Mouse (Mus musculus) midbrain, postnatal 0 days (tissue): ENCODE data around the gene 1700023F06Rik. TPM values are rescaled to one million over a fixed set of nuclear protein-coding genes. Genes with fewer than 3 reads are reported as not detected.
A peak's percentile ranks its signal among the peaks of the same experiment; 100 is the strongest.

ENCODE experiments used
- ATAC-seq: fragments of 200-750 bp; cut with Nextera tagmentation; 2 replicates; pipeline ENCODE4 v1.8.0; 2017; ENCODE audit warnings: moderate number of reproducible peaks, mild to moderate bottlenecking, moderate TSS enrichment, moderate library complexity; ENCODE audit not compliant: low FRiP score
- DNase-seq: peaks from one replicate; pipeline ENCODE4 v3.0.0-alpha.2; 2015; ENCODE audit warnings: low spot score
- H3K27ac ChIP-seq: fragments of 300-500 bp; sonication (generic); 2 replicates; pipeline ENCODE4 v1.5.1; 2014; ENCODE audit warnings: low read depth, mild to moderate bottlenecking, low read length, mixed read lengths
- H3K27me3 ChIP-seq: fragments of 300-500 bp; sonication (generic); 2 replicates; pipeline ENCODE4 v1.6.1; 2014; ENCODE audit warnings: low read length, control low read depth, mixed read lengths; ENCODE audit not compliant: insufficient read depth
- H3K36me3 ChIP-seq: fragments of 300-500 bp; sonication (generic); 2 replicates; pipeline ENCODE4 v1.6.1; 2014; ENCODE audit warnings: low read length, control low read depth, mixed read lengths; ENCODE audit not compliant: insufficient read depth
- H3K4me1 ChIP-seq: fragments of 300-500 bp; sonication (generic); 2 replicates; pipeline ENCODE4 v1.6.1; 2014; ENCODE audit warnings: mild to moderate bottlenecking, control low read depth, antibody characterized with exemption, low read length, mixed read lengths; ENCODE audit not compliant: insufficient read depth
- H3K4me2 ChIP-seq: fragments of 300-500 bp; sonication (generic); 2 replicates; pipeline ENCODE4 v1.6.1; 2014; ENCODE audit warnings: low read depth, mild to moderate bottlenecking, low read length, mixed read lengths; ENCODE audit not compliant: poor library complexity, severe bottlenecking
- H3K4me3 ChIP-seq: fragments of 300-500 bp; sonication (generic); 2 replicates; pipeline ENCODE4 v1.5.1; 2014; ENCODE audit warnings: low read depth, mild to moderate bottlenecking, low read length, moderate library complexity
- H3K9ac ChIP-seq: fragments of 300-500 bp; sonication (generic); replicated peaks from 2 replicates; pipeline ENCODE4 v1.6.1; 2014; ENCODE audit warnings: mild to moderate bottlenecking, low read length, moderate library complexity, mixed read lengths; ENCODE audit not compliant: poor library complexity, severe bottlenecking
- H3K9me3 ChIP-seq: fragments of 300-500 bp; sonication (generic); 2 replicates; pipeline ENCODE4 v1.6.1; 2016; ENCODE audit warnings: low read length, control low read depth
- CTCF ChIP-seq: IDR thresholded peaks from 2 replicates; pipeline ENCODE4 v1.5.1; 2016; ENCODE audit warnings: antibody characterized with exemption, mild to moderate bottlenecking
- WGBS: fragments of 180-500 bp; shearing (Covaris S2); extraction: QIAGEN DNeasy Blood & Tissue Kit; methylation state at CpG from one replicate; pipeline ENCODE4 v1.1.7; 2014; 5-methylcytosine and 5-hydroxymethylcytosine counted together
- polyA plus RNA-seq: library from polyadenylated mRNA; unstranded; fragments of >200 nt; fragmentation: Nextera tagmentation; extraction: Ambion mirVana; gene quantifications from 2 replicates; pipeline ENCODE4 v1.2.1, GENCODE M21; 2015
- total RNA-seq: library from RNA; depleted of rRNA; stranded (reverse); fragments of >200 nt; gene quantifications from 2 replicates; pipeline ENCODE4 v1.2.3, GENCODE M21; 2014

1700023F06Rik gene
- total and polyA plus RNA-seq, 2 experiments from 2014 or later = 4.9 TPM; not detected in 1

- TF ChIP-seq CTCF = no peak
- H3K9ac ChIP-seq = no peak overlapping the region
- WGBS = 12% methylated on average over 15 of the region's 16 CpGs
Measured at GRCm38 (mm10) chr11:103198339-103198738, 10.0 kb downstream of the 1700023F06Rik start.

GRCm38 (mm10) chr11:103197340-103197739 is 11.0 kb downstream of the 1700023F06Rik start:
- peaks cover 22% of the 10 kb centered on the region for H3K27me3 ChIP-seq
- 93% methylated on average over 4 of the region's 4 CpGs for WGBS
- no peak overlapping the region for H3K9ac ChIP-seq
- ATAC-seq (no peak), DNase-seq (no peak)
- no peaks in the 10 kb centered on the region for H3K9me3 ChIP-seq
- no peak overlapping the region for H3K27ac ChIP-seq
- H3K4me2 ChIP-seq = no peak overlapping the region
- H3K36me3 ChIP-seq = peaks cover 33% of the 10 kb centered on the region
- no peak overlapping the region for H3K4me3 ChIP-seq
- TF ChIP-seq CTCF = no peak
- H3K4me1 ChIP-seq = peaks cover 9% of the 10 kb centered on the region; the same call in 1 of the 2 replicates

More at GRCm38 (mm10) chr11:103198339-103198738, 10.0 kb downstream of the 1700023F06Rik start:
- H3K4me2 ChIP-seq = peak overlapping the region; percentile 97
- no peaks in the 10 kb centered on the region for H3K9me3 ChIP-seq
- H3K36me3 ChIP-seq = peaks cover 33% of the 10 kb centered on the region
- H3K4me3 ChIP-seq = no peak overlapping the region
- DNase-seq (no peak), ATAC-seq (no peak)
- peaks cover 20% of the 10 kb centered on the region for H3K27me3 ChIP-seq
- H3K4me1 ChIP-seq = peaks cover 9% of the 10 kb centered on the region; the same call in 1 of the 2 replicates
- H3K27ac ChIP-seq = no peak overlapping the region

GRCm38 (mm10) chr11:103195656-103196055 is 12.7 kb downstream of the 1700023F06Rik start:
- H3K27ac ChIP-seq = no peak overlapping the region
- peaks cover 9% of the 10 kb centered on the region; the same call in 1 of the 2 replicates for H3K4me1 ChIP-seq
- no peak overlapping the region for H3K4me2 ChIP-seq
- H3K27me3 ChIP-seq = peaks cover 27% of the 10 kb centered on the region
- peaks cover 34% of the 10 kb centered on the region for H3K36me3 ChIP-seq
- no peaks in the 10 kb centered on the region for H3K9me3 ChIP-seq
- no peak for TF ChIP-seq CTCF
- no peak overlapping the region for H3K4me3 ChIP-seq
- DNase-seq = peak; percentile 20
- no peak for ATAC-seq
- no peak overlapping the region for H3K9ac ChIP-seq
- 85% methylated on average over 5 of the region's 5 CpGs for WGBS

- 93% methylated on average over 18 of the region's 18 CpGs for WGBS
- no peak overlapping the region for H3K27ac ChIP-seq
- peaks cover 38% of the 10 kb centered on the region for H3K36me3 ChIP-seq
- H3K4me2 ChIP-seq = no peak overlapping the region
- H3K27me3 ChIP-seq = peaks cover 31% of the 10 kb centered on the region
- no peak for ATAC-seq
- no peak for TF ChIP-seq CTCF
- no peaks in the 10 kb centered on the region for H3K9me3 ChIP-seq
- peaks cover 9% of the 10 kb centered on the region; the same call in 1 of the 2 replicates for H3K4me1 ChIP-seq
- H3K4me3 ChIP-seq = no peak overlapping the region
- no peak overlapping the region for H3K9ac ChIP-seq
- peak; percentile 14 for DNase-seq
Measured at GRCm38 (mm10) chr11:103195236-103195635, 13.1 kb downstream of the 1700023F06Rik start.

- ATAC-seq = no peak
- Histone ChIP-seq H3K4me3 (no peak overlapping the region), H3K4me2 (no peak overlapping the region), H3K4me1 (peaks cover 2% of the 10 kb centered on the region; the same call in 1 of the 2 replicates), H3K27me3 (peaks cover 34% of the 10 kb centered on the region), H3K27ac (no peak overlapping the region), H3K9ac (no peak overlapping the region), H3K9me3 (no peaks in the 10 kb centered on the region), H3K36me3 (peaks cover 45% of the 10 kb centered on the region)
- TF ChIP-seq CTCF = no peak
- 38% methylated on average over 9 of the region's 9 CpGs for WGBS
- no peak for DNase-seq
Measured at GRCm38 (mm10) chr11:103193825-103194168, 14.6 kb downstream of the 1700023F06Rik start.

- 7% methylated on average over 42 of the region's 44 CpGs for WGBS
- Histone ChIP-seq H3K36me3 (peaks cover 45% of the 10 kb centered on the region), H3K9ac (no peak overlapping the region), H3K4me1 (no peaks in the 10 kb centered on the region), H3K4me2 (peak overlapping the region; percentile 45), H3K9me3 (no peaks in the 10 kb centered on the region), H3K4me3 (peak overlapping the region; percentile 23), H3K27ac (no peak overlapping the region), H3K27me3 (peaks cover 33% of the 10 kb centered on the region)
- TF ChIP-seq CTCF = peak; percentile 73
- DNase-seq (peak; percentile 78), ATAC-seq (peak; percentile 39; the same call in 1 of the 2 replicates)
Measured at GRCm38 (mm10) chr11:103192956-103193824, 15.2 kb downstream of the 1700023F06Rik start.
